Mouse (Mus musculus): ENCODE measurements around the gene Zranb2. TPM values are rescaled to one million over a fixed set of nuclear protein-coding genes. Genes with fewer than 3 reads are reported as not detected.

The Zranb2 gene
- 120 and 121 TPM in 2 replicates for polyA plus RNA-seq (2014; fragmentation: Nextera tagmentation; extraction: Ambion mirVana)

- Histone ChIP-seq H3K27me3 (ENCODE audit: control insufficient read depth, insufficient read depth, low read length) (peaks cover 37% of the 10 kb centered on the region), H3K9ac (replicated peaks; ENCODE audit: low read length) (peak within 1 kb of the TSS; percentile 85), H3K9me3 (ENCODE audit: control insufficient read depth, low read length) (no peaks in the 10 kb centered on the region), H3K27ac (replicated peaks; ENCODE audit: low read depth, low read length) (peak within 1 kb of the TSS; percentile 96), H3K36me3 (ENCODE audit: control insufficient read depth, insufficient read depth, low read length) (peaks cover 13% of the 10 kb centered on the region), H3K4me2 (ENCODE audit: low read length) (peak within 1 kb of the TSS; percentile 84), H3K4me1 (ENCODE audit: control insufficient read depth, insufficient read depth, low read length) (peaks cover 12% of the 10 kb centered on the region), H3K4me3 (replicated peaks; ENCODE audit: low read depth, low read length) (peak within 1 kb of the TSS; percentile 94)
- WGBS = under 1% methylated on average over 89 of the region's 91 CpGs
- ATAC-seq (ENCODE audit: low FRiP score, low TSS enrichment) = peak; percentile 97
- peak; percentile 98 for DNase-seq
Observed at GRCm38 (mm10) chr3:157533964-157534785, at the start of gene Zranb2. Gene Zranb2 (plus strand): TSS chr3:157534160.

GRCm38 (mm10) chr3:157492043-157492442, 41.9 kb upstream of the Zranb2 start:
- no peak overlapping the region for H3K4me3 ChIP-seq (replicated peaks; ENCODE audit: low read depth, low read length)
- ATAC-seq (ENCODE audit: low FRiP score, low TSS enrichment) = no peak

GRCm38 (mm10) chr3:157502216-157502615, 31.7 kb upstream of the Zranb2 start:
- Histone ChIP-seq H3K4me1 (ENCODE audit: control insufficient read depth, insufficient read depth, low read length) (no peaks in the 10 kb centered on the region), H3K4me3 (replicated peaks; ENCODE audit: low read depth, low read length) (no peak overlapping the region), H3K9me3 (ENCODE audit: control insufficient read depth, low read length) (no peaks in the 10 kb centered on the region), H3K27me3 (ENCODE audit: control insufficient read depth, insufficient read depth, low read length) (no peaks in the 10 kb centered on the region), H3K27ac (replicated peaks; ENCODE audit: low read depth, low read length) (no peak overlapping the region), H3K36me3 (ENCODE audit: control insufficient read depth, insufficient read depth, low read length) (no peaks in the 10 kb centered on the region), H3K4me2 (ENCODE audit: low read length) (no peak overlapping the region), H3K9ac (replicated peaks; ENCODE audit: low read length) (no peak overlapping the region)
- DNase-seq = no peak
- ATAC-seq (ENCODE audit: low FRiP score, low TSS enrichment) = no peak
- 75% methylated on average over 1 of the region's 1 CpGs for WGBS

More at GRCm38 (mm10) chr3:157492043-157492442, 41.9 kb upstream of the Zranb2 start:
- Histone ChIP-seq H3K9me3 (ENCODE audit: control insufficient read depth, low read length) (no peaks in the 10 kb centered on the region), H3K36me3 (ENCODE audit: control insufficient read depth, insufficient read depth, low read length) (no peaks in the 10 kb centered on the region), H3K4me1 (ENCODE audit: control insufficient read depth, insufficient read depth, low read length) (no peaks in the 10 kb centered on the region), H3K27ac (replicated peaks; ENCODE audit: low read depth, low read length) (no peak overlapping the region), H3K27me3 (ENCODE audit: control insufficient read depth, insufficient read depth, low read length) (no peaks in the 10 kb centered on the region), H3K4me2 (ENCODE audit: low read length) (no peak overlapping the region), H3K9ac (replicated peaks; ENCODE audit: low read length) (no peak overlapping the region)
- WGBS = 33% methylated on average over 4 of the region's 4 CpGs
- DNase-seq = peak; percentile 2

GRCm38 (mm10) chr3:157514116-157514796, 19.7 kb upstream of the Zranb2 start:
- DNase-seq = no peak
- no peak for ATAC-seq (ENCODE audit: low FRiP score, low TSS enrichment)
- Histone ChIP-seq H3K9me3 (ENCODE audit: control insufficient read depth, low read length) (no peaks in the 10 kb centered on the region), H3K36me3 (ENCODE audit: control insufficient read depth, insufficient read depth, low read length) (no peaks in the 10 kb centered on the region), H3K27me3 (ENCODE audit: control insufficient read depth, insufficient read depth, low read length) (no peaks in the 10 kb centered on the region), H3K4me2 (ENCODE audit: low read length) (no peak overlapping the region), H3K27ac (replicated peaks; ENCODE audit: low read depth, low read length) (no peak overlapping the region), H3K4me1 (ENCODE audit: control insufficient read depth, insufficient read depth, low read length) (no peaks in the 10 kb centered on the region), H3K9ac (replicated peaks; ENCODE audit: low read length) (no peak overlapping the region), H3K4me3 (replicated peaks; ENCODE audit: low read depth, low read length) (no peak overlapping the region)
- WGBS = 74% methylated on average over 5 of the region's 5 CpGs

- Histone ChIP-seq H3K9me3 (ENCODE audit: control insufficient read depth, low read length) (no peaks in the 10 kb centered on the region), H3K4me1 (ENCODE audit: control insufficient read depth, insufficient read depth, low read length) (no peaks in the 10 kb centered on the region), H3K9ac (replicated peaks; ENCODE audit: low read length) (no peak overlapping the region), H3K27ac (replicated peaks; ENCODE audit: low read depth, low read length) (no peak overlapping the region), H3K27me3 (ENCODE audit: control insufficient read depth, insufficient read depth, low read length) (no peaks in the 10 kb centered on the region), H3K36me3 (ENCODE audit: control insufficient read depth, insufficient read depth, low read length) (no peaks in the 10 kb centered on the region), H3K4me2 (ENCODE audit: low read length) (no peak overlapping the region), H3K4me3 (replicated peaks; ENCODE audit: low read depth, low read length) (no peak overlapping the region)
- no peak for ATAC-seq (ENCODE audit: low FRiP score, low TSS enrichment)
- WGBS = 61% methylated on average over 3 of the region's 3 CpGs
- no peak for DNase-seq
Observed at GRCm38 (mm10) chr3:157516471-157516870, 17.5 kb upstream of the Zranb2 start.

- Histone ChIP-seq H3K9me3 (ENCODE audit: control insufficient read depth, low read length) (no peaks in the 10 kb centered on the region), H3K36me3 (ENCODE audit: control insufficient read depth, insufficient read depth, low read length) (no peaks in the 10 kb centered on the region), H3K27ac (replicated peaks; ENCODE audit: low read depth, low read length) (no peak overlapping the region), H3K27me3 (ENCODE audit: control insufficient read depth, insufficient read depth, low read length) (no peaks in the 10 kb centered on the region), H3K4me2 (ENCODE audit: low read length) (no peak overlapping the region), H3K4me3 (replicated peaks; ENCODE audit: low read depth, low read length) (no peak overlapping the region), H3K4me1 (ENCODE audit: control insufficient read depth, insufficient read depth, low read length) (no peaks in the 10 kb centered on the region), H3K9ac (replicated peaks; ENCODE audit: low read length) (no peak overlapping the region)
- ATAC-seq (ENCODE audit: low FRiP score, low TSS enrichment) = no peak
- WGBS = 71% methylated on average over 2 of the region's 2 CpGs
- peak; percentile 30 for DNase-seq
Observed at GRCm38 (mm10) chr3:157517992-157518391, 16.0 kb upstream of the Zranb2 start.

GRCm38 (mm10) chr3:157520433-157520832, 13.5 kb upstream of the Zranb2 start:
- 2% methylated on average over 1 of the region's 1 CpGs for WGBS
- ATAC-seq (ENCODE audit: low FRiP score, low TSS enrichment) = peak; percentile 64; the same call in 1 of the 2 replicates
- Histone ChIP-seq H3K27me3 (ENCODE audit: control insufficient read depth, insufficient read depth, low read length) (no peaks in the 10 kb centered on the region), H3K4me2 (ENCODE audit: low read length) (no peak overlapping the region), H3K9me3 (ENCODE audit: control insufficient read depth, low read length) (no peaks in the 10 kb centered on the region), H3K9ac (replicated peaks; ENCODE audit: low read length) (no peak overlapping the region), H3K4me1 (ENCODE audit: control insufficient read depth, insufficient read depth, low read length) (no peaks in the 10 kb centered on the region), H3K27ac (replicated peaks; ENCODE audit: low read depth, low read length) (no peak overlapping the region), H3K36me3 (ENCODE audit: control insufficient read depth, insufficient read depth, low read length) (no peaks in the 10 kb centered on the region), H3K4me3 (replicated peaks; ENCODE audit: low read depth, low read length) (no peak overlapping the region)
- peak; percentile 89 for DNase-seq

GRCm38 (mm10) chr3:157523834-157524233, 10.1 kb upstream of the Zranb2 start:
- 45% methylated on average over 1 of the region's 1 CpGs for WGBS
- Histone ChIP-seq H3K4me1 (ENCODE audit: control insufficient read depth, insufficient read depth, low read length) (no peaks in the 10 kb centered on the region), H3K9ac (replicated peaks; ENCODE audit: low read length) (no peak overlapping the region), H3K9me3 (ENCODE audit: control insufficient read depth, low read length) (no peaks in the 10 kb centered on the region), H3K27me3 (ENCODE audit: control insufficient read depth, insufficient read depth, low read length) (peaks cover 2% of the 10 kb centered on the region; the same call in 1 of the 2 replicates), H3K4me2 (ENCODE audit: low read length) (no peak overlapping the region), H3K4me3 (replicated peaks; ENCODE audit: low read depth, low read length) (no peak overlapping the region), H3K36me3 (ENCODE audit: control insufficient read depth, insufficient read depth, low read length) (no peaks in the 10 kb centered on the region), H3K27ac (replicated peaks; ENCODE audit: low read depth, low read length) (no peak overlapping the region)
- no peak for ATAC-seq (ENCODE audit: low FRiP score, low TSS enrichment)
- DNase-seq = no peak
